In the genomic region with DNA sequence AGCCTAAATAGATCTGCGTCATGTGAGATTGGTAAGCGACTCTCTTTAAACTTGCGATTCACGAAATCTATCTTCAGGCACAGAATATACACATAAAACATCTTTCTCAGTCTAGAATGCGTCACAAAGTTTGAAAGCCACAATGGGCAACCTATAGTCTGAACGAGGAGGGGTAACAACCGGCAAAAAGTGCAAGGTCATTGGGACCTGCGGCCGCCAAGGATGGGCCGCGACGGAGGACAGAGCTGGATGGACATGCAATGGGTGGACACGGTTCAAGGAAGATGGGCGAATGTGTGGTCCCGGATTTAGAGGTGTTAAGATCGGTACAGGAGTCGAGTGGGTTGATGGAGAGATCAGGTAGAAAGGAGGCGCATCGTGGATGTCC, we compare ENCODE assay signal across 8 mouse cellular contexts. TPM values are rescaled to one million over a fixed set of nuclear protein-coding genes. Genes with fewer than 3 reads are reported as not detected.
DNase-seq lines count a peak whose midpoint lies in the region; ATAC-seq and TF ChIP-seq lines count a peak whose summit lies in the region.

No protein-coding gene starts in this region.

- H3K9me3 ChIP-seq in kidney, embryonic 16.5 days (ENCODE audit: low read length), result no peaks in the 10 kb centered on the region
- no peaks in the 10 kb centered on the region for H3K9me3 ChIP-seq in forebrain, embryonic 12.5 days
- no peaks in the 10 kb centered on the region for H3K9me3 ChIP-seq in liver, embryonic 14.5 days (ENCODE audit: control insufficient read depth, low read length)
- no peaks in the 10 kb centered on the region for H3K9me3 ChIP-seq in stomach, embryonic 15.5 days

- peaks cover 14% of the 10 kb centered on the region for H3K4me1 ChIP-seq in kidney, embryonic 16.5 days (ENCODE audit: insufficient read depth, low read length)
- peaks cover 19% of the 10 kb centered on the region for H3K4me1 ChIP-seq in forebrain, embryonic 12.5 days
- peaks cover 7 to 9% of the 10 kb centered on the region in 2 experiments for H3K4me1 ChIP-seq in liver, embryonic 14.5 days (replicated peaks; ENCODE audit: control insufficient read depth in 2 of 2, insufficient read depth in 2 of 2, low read length in 1 of 2)
- no peaks in the 10 kb centered on the region for H3K4me1 ChIP-seq in stomach, embryonic 15.5 days

- H3K9ac ChIP-seq in kidney, embryonic 16.5 days (replicated peaks; ENCODE audit: low read length), result peak overlapping the region; percentile 96
- peak overlapping the region; percentile 94 for H3K9ac ChIP-seq in forebrain, embryonic 12.5 days
- H3K9ac ChIP-seq in liver, embryonic 14.5 days (replicated peaks), result peak overlapping the region; percentile 74
- peak overlapping the region; percentile 80 for H3K9ac ChIP-seq in stomach, embryonic 15.5 days

- peak overlapping the region; percentile 90 for H3K27ac ChIP-seq in kidney, embryonic 16.5 days (ENCODE audit: low read length)
- peak overlapping the region; percentile 88 for H3K27ac ChIP-seq in forebrain, embryonic 12.5 days
- no peak overlapping the region; the same call in 1 of the 2 replicates for H3K27ac ChIP-seq in liver, embryonic 14.5 days
- peak overlapping the region; percentile 59; the same call in 1 of the 2 replicates for H3K27ac ChIP-seq in stomach, embryonic 15.5 days

- ATAC-seq in kidney, embryonic 16.5 days (ENCODE audit: low FRiP score, low TSS enrichment), result no peak; the same call in 1 of the 2 replicates
- peak; percentile 3 for ATAC-seq in activated CD4-positive, CD25-positive, alpha-beta regulatory T cell, adult 4 months
- peak; percentile 34; the same call in 1 of the 2 replicates for ATAC-seq in forebrain, embryonic 12.5 days (ENCODE audit: low FRiP score)
- peak; percentile 29 for ATAC-seq in liver, embryonic 14.5 days (ENCODE audit: insufficient read depth)
- ATAC-seq in stomach, embryonic 15.5 days (ENCODE audit: insufficient read depth, low FRiP score, low read depth), result no peak; the same call in 1 of the 2 replicates

- no peak for TF ChIP-seq CTCF in liver, embryonic 14.5 days (IDR thresholded peaks at IDR 0.05; ENCODE audit: low read depth)

- H3K4me3 ChIP-seq in kidney, embryonic 16.5 days (ENCODE audit: low read length), result peak overlapping the region; percentile 95
- peak overlapping the region; percentile 89 for H3K4me3 ChIP-seq in forebrain, embryonic 12.5 days (replicated peaks)
- peak overlapping the region; percentile 70 to 85 for H3K4me3 ChIP-seq in liver, embryonic 14.5 days (ENCODE audit: insufficient read depth in 1 of 2, low read depth in 2 of 2, low read length in 2 of 2)
- H3K4me3 ChIP-seq in stomach, embryonic 15.5 days (replicated peaks), result peak overlapping the region; percentile 77

- 0 out of 2 replicates have a peak, but pooled peaks cover 4% of the 10 kb centered on the region for H3K36me3 ChIP-seq in kidney, embryonic 16.5 days (ENCODE audit: insufficient read depth, low read length)
- peaks cover 14% of the 10 kb centered on the region for H3K36me3 ChIP-seq in forebrain, embryonic 12.5 days (replicated peaks)
- H3K36me3 ChIP-seq in liver, embryonic 14.5 days (replicated peaks; ENCODE audit: control insufficient read depth, insufficient read depth, low read depth), result no peaks in the 10 kb centered on the region
- H3K36me3 ChIP-seq in stomach, embryonic 15.5 days, result no peaks in the 10 kb centered on the region

- no peak for TF ChIP-seq EP300 in liver, embryonic 14.5 days (IDR thresholded peaks at IDR 0.05; ENCODE audit: low read depth)

- DNase-seq in kidney, postnatal 36 days, result no peak
- DNase-seq in liver, embryonic 14.5 days (ENCODE audit: low read depth in 3 of 3, low spot score in 3 of 3), result no peak
- DNase-seq in cerebellum, adult 8-10 months, result no peak
- no peak for DNase-seq in cerebellum, postnatal 36 days

- no peaks in the 10 kb centered on the region for H3K27me3 ChIP-seq in kidney, embryonic 16.5 days (ENCODE audit: insufficient read depth, low read length)
- H3K27me3 ChIP-seq in forebrain, embryonic 12.5 days, result no peaks in the 10 kb centered on the region
- H3K27me3 ChIP-seq in liver, embryonic 14.5 days (ENCODE audit: control insufficient read depth, insufficient read depth, low read length), result no peaks in the 10 kb centered on the region
- no peaks in the 10 kb centered on the region for H3K27me3 ChIP-seq in stomach, embryonic 15.5 days (replicated peaks)

- under 1% methylated on average over 19 of the region's 19 CpGs for WGBS in kidney, embryonic 16.5 days
- under 1% methylated on average over 19 of the region's 19 CpGs for WGBS in forebrain, embryonic 12.5 days
- 3% methylated on average over 19 of the region's 19 CpGs for WGBS in liver, embryonic 14.5 days (ENCODE audit: insufficient replicate concordance)
- 1% methylated on average over 19 of the region's 19 CpGs for WGBS in stomach, embryonic 15.5 days

- peak overlapping the region; percentile 87 for H3K4me2 ChIP-seq in kidney, embryonic 16.5 days (replicated peaks; ENCODE audit: low read depth, low read length)
- H3K4me2 ChIP-seq in forebrain, embryonic 12.5 days, result peak overlapping the region; percentile 64
- H3K4me2 ChIP-seq in liver, embryonic 14.5 days (ENCODE audit: low read depth), result peak overlapping the region; percentile 91
- peak overlapping the region; percentile 68 for H3K4me2 ChIP-seq in stomach, embryonic 15.5 days

RNA-seq across cellular contexts. Expression of a gene that starts 0.5 kb away (rescaled TPM):
- 101 and 104 TPM in 2 replicates for polyA plus RNA-seq in kidney, embryonic 16.5 days (2015; fragmentation: Nextera tagmentation; extraction: Ambion mirVana)
- 10 to 100 TPM; 13.2 to 13.3 TPM for polyA plus RNA-seq in activated CD4-positive, CD25-positive, alpha-beta regulatory T cell, adult 4 months (2017; shearing (Covaris generic))
- polyA plus RNA-seq in forebrain, embryonic 12.5 days (2016; fragmentation: Nextera tagmentation; extraction: Ambion mirVana), result 173 and 179 TPM in 2 replicates
- polyA plus RNA-seq in liver, embryonic 14.5 days (2012; rRNA removed), result 4.0 and 4.3 TPM in 2 replicates
- 6.6 and 7.4 TPM in 2 replicates for polyA plus RNA-seq in liver, embryonic 14.5 days (2014; fragmentation: Nextera tagmentation; extraction: Ambion mirVana)
- polyA plus RNA-seq in stomach, embryonic 15.5 days (2015; fragmentation: Nextera tagmentation; extraction: Ambion mirVana), result 48.9 and 50.5 TPM in 2 replicates

RNA-seq across cellular contexts. Expression of a gene that starts 15.0 kb away (rescaled TPM):
- polyA plus RNA-seq in kidney, embryonic 16.5 days (2015; fragmentation: Nextera tagmentation; extraction: Ambion mirVana), result 31.7 and 35.0 TPM in 2 replicates
- polyA plus RNA-seq in activated CD4-positive, CD25-positive, alpha-beta regulatory T cell, adult 4 months (2017; shearing (Covaris generic)), result 1 to 10 TPM; 2.2 to 3.2 TPM
- 32.7 and 33.5 TPM in 2 replicates for polyA plus RNA-seq in forebrain, embryonic 12.5 days (2016; fragmentation: Nextera tagmentation; extraction: Ambion mirVana)
- polyA plus RNA-seq in liver, embryonic 14.5 days (2012; rRNA removed), result 0.57 and 0.79 TPM in 2 replicates
- 0.85 and 1.0 TPM in 2 replicates for polyA plus RNA-seq in liver, embryonic 14.5 days (2014; fragmentation: Nextera tagmentation; extraction: Ambion mirVana)
- polyA plus RNA-seq in stomach, embryonic 15.5 days (2015; fragmentation: Nextera tagmentation; extraction: Ambion mirVana), result 18.1 and 23.5 TPM in 2 replicates

RNA-seq across cellular contexts. Expression of a gene that starts 19.4 kb away (rescaled TPM):
- 411 and 514 TPM in 2 replicates for polyA plus RNA-seq in kidney, embryonic 16.5 days (2015; fragmentation: Nextera tagmentation; extraction: Ambion mirVana)
- polyA plus RNA-seq in activated CD4-positive, CD25-positive, alpha-beta regulatory T cell, adult 4 months (2017; shearing (Covaris generic)), result 100 to 1,000 TPM; 234 to 326 TPM
- 660 and 697 TPM in 2 replicates for polyA plus RNA-seq in forebrain, embryonic 12.5 days (2016; fragmentation: Nextera tagmentation; extraction: Ambion mirVana)
- 136 and 152 TPM in 2 replicates for polyA plus RNA-seq in liver, embryonic 14.5 days (2012; rRNA removed)
- 107 and 120 TPM in 2 replicates for polyA plus RNA-seq in liver, embryonic 14.5 days (2014; fragmentation: Nextera tagmentation; extraction: Ambion mirVana)
- polyA plus RNA-seq in stomach, embryonic 15.5 days (2015; fragmentation: Nextera tagmentation; extraction: Ambion mirVana), result 448 and 501 TPM in 2 replicates

RNA-seq across cellular contexts. Expression of a gene that starts 25.3 kb away (rescaled TPM):
- 0.81 and 1.3 TPM in 2 replicates for polyA plus RNA-seq in kidney, embryonic 16.5 days (2015; fragmentation: Nextera tagmentation; extraction: Ambion mirVana)
- polyA plus RNA-seq in activated CD4-positive, CD25-positive, alpha-beta regulatory T cell, adult 4 months (2017; shearing (Covaris generic)), result 1 to 10 TPM in 1 of 2 experiments, under 1 TPM in 1; 0.71 to 1.2 TPM
- 1.4 and 1.6 TPM in 2 replicates for polyA plus RNA-seq in forebrain, embryonic 12.5 days (2016; fragmentation: Nextera tagmentation; extraction: Ambion mirVana)
- 0.02 and 0.03 TPM in 2 replicates for polyA plus RNA-seq in liver, embryonic 14.5 days (2012; rRNA removed)
- polyA plus RNA-seq in liver, embryonic 14.5 days (2014; fragmentation: Nextera tagmentation; extraction: Ambion mirVana), result not detected in 2 replicates
- 0.49 and 0.74 TPM in 2 replicates for polyA plus RNA-seq in stomach, embryonic 15.5 days (2015; fragmentation: Nextera tagmentation; extraction: Ambion mirVana)

RNA-seq across cellular contexts. Expression of a gene that starts 30.2 kb away (rescaled TPM):
- polyA plus RNA-seq in kidney, embryonic 16.5 days (2015; fragmentation: Nextera tagmentation; extraction: Ambion mirVana), result 22.9 and 25.4 TPM in 2 replicates
- 1 to 10 TPM in 1 of 2 experiments, under 1 TPM in 1; 0.91 to 2.7 TPM for polyA plus RNA-seq in activated CD4-positive, CD25-positive, alpha-beta regulatory T cell, adult 4 months (2017; shearing (Covaris generic))
- 26.4 and 30.8 TPM in 2 replicates for polyA plus RNA-seq in forebrain, embryonic 12.5 days (2016; fragmentation: Nextera tagmentation; extraction: Ambion mirVana)
- 3.6 and 5.7 TPM in 2 replicates for polyA plus RNA-seq in liver, embryonic 14.5 days (2012; rRNA removed)
- 6.4 and 7.2 TPM in 2 replicates for polyA plus RNA-seq in liver, embryonic 14.5 days (2014; fragmentation: Nextera tagmentation; extraction: Ambion mirVana)
- polyA plus RNA-seq in stomach, embryonic 15.5 days (2015; fragmentation: Nextera tagmentation; extraction: Ambion mirVana), result 22.6 and 23.2 TPM in 2 replicates

Comparison
In these comparisons a context has a peak if more than half of its experiments do, and no peak if none do; other contexts are left out.
1. ATAC-seq: peak in activated CD4-positive, CD25-positive, alpha-beta regulatory T cell, adult 4 months (single experiment), forebrain, embryonic 12.5 days (single experiment) and liver, embryonic 14.5 days (single experiment); none in kidney, embryonic 16.5 days (single experiment) and stomach, embryonic 15.5 days (single experiment).
2. Peak in every context shown above with its lines, with median percentiles within 50 percentile points of each other: H3K4me2 ChIP-seq, H3K4me3 ChIP-seq and H3K9ac ChIP-seq.